Mouse (Mus musculus): ENCODE data around the gene Dnah6.

The Dnah6 gene

DNA sequence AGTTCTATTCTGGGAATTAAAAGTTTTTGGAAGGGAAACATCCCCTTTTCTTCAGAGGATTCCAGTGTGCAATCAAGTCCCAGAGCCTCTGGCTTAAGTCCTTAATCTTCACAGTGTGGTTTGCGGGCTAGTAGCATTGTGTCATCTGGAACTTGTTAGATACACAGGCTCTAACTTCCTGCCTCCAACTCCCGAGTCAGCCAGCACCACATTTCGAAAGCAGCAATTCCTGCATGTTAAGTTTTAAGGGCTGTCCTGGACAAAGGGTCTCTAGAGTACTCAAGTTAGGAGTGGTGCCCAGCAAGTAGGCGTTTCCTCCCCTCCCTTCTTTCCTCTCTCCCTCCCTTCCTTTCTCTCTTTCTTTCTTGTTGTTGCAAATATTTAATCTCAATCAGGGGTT, 7.0 kb upstream of the Dnah6 start:
- peak; percentile 92 for DNase-seq (ENCODE audit: low read depth, low spot score)

- DNase-seq (ENCODE audit: low read depth, low spot score), result peak; percentile 93
These were observed 6.1 kb upstream of the Dnah6 start for GRCm38 (mm10) chr6:73227376-73228158.

DNA sequence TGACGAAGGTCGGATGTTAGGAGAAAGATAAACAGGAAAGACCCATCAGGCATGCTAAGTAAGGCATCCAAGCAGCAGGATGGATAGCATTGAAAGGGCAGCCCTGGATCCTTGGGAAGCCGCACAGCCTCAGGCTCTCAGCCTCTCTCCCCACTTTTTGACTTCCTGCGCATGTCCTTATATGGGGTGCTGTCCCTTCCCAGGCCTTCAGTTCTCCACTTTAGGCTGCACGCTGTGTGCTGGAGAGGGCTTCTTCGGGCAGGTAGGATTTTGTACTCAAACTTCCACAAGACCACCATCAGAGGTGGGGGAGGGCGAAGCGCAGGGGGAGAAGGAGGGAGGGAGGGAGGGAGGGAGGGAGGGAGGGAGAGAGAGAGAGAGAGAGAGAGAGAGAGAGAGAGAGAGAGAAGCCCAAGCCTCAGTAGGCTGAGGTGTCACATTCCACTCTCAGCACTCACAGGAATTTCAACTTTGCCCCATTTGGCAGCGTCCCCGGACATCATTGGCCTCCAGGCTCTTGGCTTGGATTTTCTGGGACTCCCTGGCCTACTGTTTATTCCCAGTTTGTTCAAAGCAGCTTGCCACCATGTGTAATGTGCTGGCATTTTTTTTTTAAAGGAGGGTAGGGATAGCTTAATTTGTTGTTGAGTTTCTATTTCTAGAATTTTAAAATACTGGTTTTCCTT, 1.5 kb upstream of the Dnah6 start:
- peak; percentile 99 for DNase-seq (ENCODE audit: low read depth, low spot score)

- DNase-seq (ENCODE audit: low read depth, low spot score), result peak; percentile 38
These were observed 696 bp upstream of the Dnah6 start for GRCm38 (mm10) chr6:73221958-73222735.

GRCm38 (mm10) chr6:73211602-73212001, 9.8 kb downstream of the Dnah6 start:
- DNase-seq (ENCODE audit: low read depth, low spot score), result no peak

DNA sequence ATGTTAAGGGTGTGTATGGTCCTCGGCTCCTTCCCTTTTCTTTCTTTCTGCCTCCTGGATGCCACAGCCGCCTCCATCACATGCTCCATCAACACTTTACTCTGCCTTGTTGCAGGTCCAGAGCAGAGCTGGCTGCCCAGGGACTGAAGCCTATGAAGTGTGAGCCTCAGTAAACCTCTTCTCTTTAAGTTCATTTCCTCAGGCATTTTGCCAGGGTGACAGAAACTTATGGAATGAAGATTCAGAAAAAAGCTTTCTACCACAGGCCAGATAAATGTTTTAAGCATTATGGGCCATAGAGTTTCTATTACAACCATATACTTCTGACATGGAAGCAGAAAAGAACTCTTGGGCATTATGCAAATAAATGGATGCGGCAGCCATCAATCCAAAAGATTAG, 10.4 kb downstream of the Dnah6 start:
- peak; percentile 84 for DNase-seq (ENCODE audit: low read depth, low spot score)

DNA sequence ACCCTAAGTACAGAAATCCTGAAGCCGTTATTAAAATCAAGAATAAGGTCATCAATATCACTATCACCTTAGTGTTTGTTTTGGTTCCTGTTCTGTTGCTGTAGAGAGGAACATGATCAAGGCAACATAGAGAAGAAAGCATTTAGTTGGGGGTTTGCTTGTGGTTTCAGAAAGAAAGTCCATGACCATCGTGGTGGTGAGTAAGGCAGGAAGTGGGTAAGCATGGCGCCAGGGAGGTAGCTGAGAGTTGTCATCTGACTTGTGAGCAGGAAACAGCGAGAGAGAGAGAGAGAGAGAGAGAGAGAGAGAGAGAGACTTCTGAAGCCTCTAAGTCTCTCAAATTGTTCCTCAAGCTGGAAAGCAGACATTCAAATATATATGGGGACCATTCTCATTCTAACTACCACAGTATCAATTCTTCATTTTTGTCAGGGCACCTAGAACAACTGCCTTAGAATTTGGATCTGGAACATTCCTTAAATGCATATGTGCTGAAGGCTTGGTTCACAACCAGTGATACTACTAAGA, 10.9 kb downstream of the Dnah6 start:
- DNase-seq (ENCODE audit: low read depth, low spot score), result peak; percentile 91

- no peak for DNase-seq (ENCODE audit: low read depth, low spot score)
These were observed 11.9 kb downstream of the Dnah6 start for GRCm38 (mm10) chr6:73209598-73209997.

GRCm38 (mm10) chr6:73204937-73205336, 16.5 kb downstream of the Dnah6 start:
- DNase-seq (ENCODE audit: low read depth, low spot score), result no peak

- no peak for DNase-seq (ENCODE audit: low read depth, low spot score)
These were observed 17.7 kb downstream of the Dnah6 start for GRCm38 (mm10) chr6:73203724-73204123.

DNA sequence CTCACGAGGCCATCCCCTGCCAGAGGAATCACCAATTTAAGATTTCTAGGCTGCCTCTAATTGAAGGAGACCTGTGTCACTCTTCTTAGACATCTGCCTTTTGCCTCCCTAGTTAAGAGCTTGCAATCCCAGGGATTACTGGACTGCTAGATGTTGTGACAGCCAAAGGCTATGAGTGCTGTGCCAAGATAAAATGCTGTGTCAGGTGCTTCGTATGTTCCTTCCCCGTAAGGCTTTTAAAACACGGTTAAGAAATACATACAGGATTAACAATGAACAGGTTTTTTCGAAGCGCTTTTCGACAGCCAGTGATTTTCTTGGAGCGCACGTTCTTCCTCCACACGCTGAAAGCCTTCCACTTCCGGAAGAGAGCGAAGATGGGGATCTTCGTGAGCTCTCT, 26.2 kb downstream of the Dnah6 start:
- DNase-seq (ENCODE audit: low read depth, low spot score), result no peak

DNA sequence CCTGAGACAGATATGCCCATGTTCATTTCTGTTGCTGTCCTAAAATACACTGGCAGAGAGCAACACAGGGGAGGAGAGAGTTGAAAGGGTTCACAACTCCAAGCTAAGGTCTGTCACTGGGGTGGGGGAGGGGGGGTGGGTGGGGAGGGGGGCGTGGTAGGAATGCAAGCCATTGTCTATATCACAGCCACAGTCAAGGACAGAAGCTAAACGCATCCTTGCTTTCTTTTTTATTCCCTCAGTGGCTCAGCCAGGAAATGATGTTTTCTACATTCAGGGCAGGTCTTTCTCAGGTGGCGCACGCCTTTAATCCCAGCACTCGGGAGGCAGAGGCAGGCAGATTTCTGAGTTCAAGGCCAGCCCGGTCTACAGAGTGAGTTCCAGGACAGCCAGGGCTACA, 30.7 kb downstream of the Dnah6 start:
- no peak for DNase-seq (ENCODE audit: low read depth, low spot score)

- peak; percentile 73 for DNase-seq (ENCODE audit: low read depth, low spot score)
These were observed 37.2 kb downstream of the Dnah6 start for GRCm38 (mm10) chr6:73184276-73184675.

DNA sequence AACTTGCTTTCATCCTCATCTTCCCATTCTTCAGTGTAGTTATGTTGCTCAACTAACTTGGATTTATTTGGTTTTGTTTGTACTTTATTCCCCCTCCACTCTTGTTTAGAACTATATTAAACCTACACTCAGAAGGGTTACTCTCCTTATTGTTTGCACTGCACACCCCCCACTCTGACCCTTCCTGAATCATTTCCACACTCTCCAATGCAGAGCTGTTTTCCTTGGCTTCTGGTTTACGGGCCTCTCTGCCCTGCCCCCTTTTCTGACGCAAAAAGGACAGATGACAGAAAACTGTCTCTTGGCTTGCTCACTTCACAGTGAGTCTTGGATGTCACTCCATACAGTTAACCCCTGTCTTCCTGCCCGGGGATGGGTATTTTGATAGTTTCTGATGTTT, 38.5 kb downstream of the Dnah6 start:
- DNase-seq (ENCODE audit: low read depth, low spot score), result no peak

DNA sequence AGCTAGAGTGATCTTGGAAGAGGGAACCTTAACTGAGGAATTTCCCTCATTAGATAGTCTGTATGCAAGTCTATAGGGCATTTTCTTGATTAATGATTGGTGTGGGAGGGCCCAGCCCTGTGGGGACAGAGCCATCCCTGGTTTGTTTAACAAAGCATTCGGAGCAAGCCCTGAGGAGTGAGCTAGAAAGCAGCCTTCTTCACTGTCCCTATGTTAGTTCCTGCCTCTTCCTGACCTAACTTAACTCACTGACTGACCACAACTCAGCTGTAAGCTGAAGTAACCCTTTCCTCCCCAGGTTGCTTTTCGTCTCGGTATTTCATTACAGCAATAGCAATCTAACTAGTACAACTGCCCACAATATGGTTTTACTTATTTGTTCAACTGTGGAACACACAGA, 39.0 kb downstream of the Dnah6 start:
- DNase-seq (ENCODE audit: low read depth, low spot score), result peak; percentile 17

DNA sequence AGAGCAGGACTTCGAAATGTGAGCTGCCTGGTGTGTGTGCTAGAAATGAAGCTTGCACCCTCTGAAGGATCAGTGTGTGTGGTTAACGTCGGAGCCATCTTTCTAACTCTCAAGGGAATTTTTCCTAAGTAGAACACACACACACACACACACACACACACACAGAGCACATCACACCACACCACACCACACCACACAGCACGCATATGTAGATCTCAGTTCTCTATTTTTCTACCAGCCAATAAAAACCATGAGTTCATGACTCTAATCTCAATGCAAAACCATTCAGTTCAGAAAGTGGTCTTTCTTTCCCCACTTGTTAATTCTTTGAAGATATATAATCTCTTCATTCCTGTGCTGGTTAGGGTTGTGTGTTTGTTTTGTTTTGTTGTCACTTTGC, 39.4 kb downstream of the Dnah6 start:
- DNase-seq (ENCODE audit: low read depth, low spot score), result no peak

DNA sequence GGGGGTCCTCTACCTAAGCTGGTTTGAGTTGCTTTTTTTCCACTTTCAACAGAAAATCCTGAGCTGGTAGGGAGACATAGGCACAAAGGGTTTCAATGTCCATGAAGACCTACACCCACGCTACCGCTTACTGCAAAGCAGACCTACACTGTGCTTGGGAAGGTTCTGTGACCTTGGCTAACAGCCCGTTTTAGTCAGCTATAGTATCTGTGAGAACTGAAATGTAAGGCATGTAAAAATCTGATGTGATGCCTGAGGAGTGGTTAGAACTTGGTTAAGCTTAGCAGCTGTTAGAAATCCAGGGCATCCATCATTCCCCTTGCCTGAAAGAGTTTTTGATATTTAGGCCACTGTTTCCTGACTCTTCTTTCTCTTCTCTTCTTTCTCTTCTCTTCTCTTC, 46.3 kb downstream of the Dnah6 start:
- DNase-seq (ENCODE audit: low read depth, low spot score), result peak; percentile 74

DNA sequence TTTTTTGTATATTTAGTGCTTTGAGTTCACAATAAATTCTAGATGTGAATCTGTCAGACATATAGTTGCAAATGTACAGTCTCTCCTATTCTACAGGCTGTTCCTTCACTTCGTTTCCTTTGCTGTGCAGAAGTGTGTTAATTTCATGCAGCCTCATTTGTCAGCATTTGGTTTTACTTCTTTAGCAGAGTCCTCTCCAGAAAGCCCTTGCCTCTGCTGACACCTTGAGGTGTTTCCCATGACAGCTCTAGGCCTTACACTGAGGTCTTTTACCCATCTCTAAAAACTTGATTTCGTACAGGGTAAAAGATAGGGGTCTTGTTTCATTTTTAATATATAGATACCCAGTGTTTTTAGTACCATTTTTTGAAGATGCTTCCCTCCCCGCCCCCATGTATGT, 54.2 kb downstream of the Dnah6 start:
- no peak for DNase-seq (ENCODE audit: low read depth, low spot score)

GRCm38 (mm10) chr6:73162958-73163357, 58.5 kb downstream of the Dnah6 start:
- DNase-seq (ENCODE audit: low read depth, low spot score), result no peak

- DNase-seq (ENCODE audit: low read depth, low spot score), result no peak
These were observed 60.1 kb downstream of the Dnah6 start for GRCm38 (mm10) chr6:73161338-73161737.

GRCm38 (mm10) chr6:73155455-73155854, 66.0 kb downstream of the Dnah6 start:
- peak; percentile 64 for DNase-seq (ENCODE audit: low read depth, low spot score)

DNA sequence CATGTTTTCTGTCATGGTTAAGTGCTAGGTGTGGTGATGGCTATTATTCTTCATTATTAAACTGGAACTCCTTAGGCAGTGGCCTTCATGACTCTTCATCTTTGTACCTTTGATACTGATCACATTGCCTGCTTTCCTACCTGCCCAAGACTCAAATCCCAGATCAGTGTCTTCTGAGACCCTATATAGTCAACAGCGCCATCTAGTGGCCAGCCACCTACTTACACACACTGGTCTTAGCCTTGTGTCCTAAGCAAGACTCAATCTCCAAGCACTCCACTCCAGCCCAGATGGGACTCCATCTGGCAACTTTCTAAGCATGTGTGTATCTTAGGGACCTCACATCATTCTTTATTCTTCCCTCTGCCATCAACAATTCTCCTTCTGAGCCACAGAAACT, 67.8 kb downstream of the Dnah6 start:
- peak; percentile 94 for DNase-seq (ENCODE audit: low read depth, low spot score)

Measured in 3T3-L1 (cell line).